Mouse (Mus musculus) thymus, postnatal 36 days (tissue): Measurements from ENCODE around the gene Ankrd13b.
A peak's percentile ranks its signal among the peaks of the same experiment; 100 is the strongest.
"Not testable (repeated sequence)": the region's sequence is repeated elsewhere in the genome, so short reads cannot be mapped to it uniquely, and the experiment has no call there.

Source experiments
- DNase-seq, 2 experiments: peaks; one replicate each; pipeline ENCODE4 v3.0.0; 2022; ENCODE audit warnings: mixed read lengths in 2 of 2

Ankrd13b gene

DNA sequence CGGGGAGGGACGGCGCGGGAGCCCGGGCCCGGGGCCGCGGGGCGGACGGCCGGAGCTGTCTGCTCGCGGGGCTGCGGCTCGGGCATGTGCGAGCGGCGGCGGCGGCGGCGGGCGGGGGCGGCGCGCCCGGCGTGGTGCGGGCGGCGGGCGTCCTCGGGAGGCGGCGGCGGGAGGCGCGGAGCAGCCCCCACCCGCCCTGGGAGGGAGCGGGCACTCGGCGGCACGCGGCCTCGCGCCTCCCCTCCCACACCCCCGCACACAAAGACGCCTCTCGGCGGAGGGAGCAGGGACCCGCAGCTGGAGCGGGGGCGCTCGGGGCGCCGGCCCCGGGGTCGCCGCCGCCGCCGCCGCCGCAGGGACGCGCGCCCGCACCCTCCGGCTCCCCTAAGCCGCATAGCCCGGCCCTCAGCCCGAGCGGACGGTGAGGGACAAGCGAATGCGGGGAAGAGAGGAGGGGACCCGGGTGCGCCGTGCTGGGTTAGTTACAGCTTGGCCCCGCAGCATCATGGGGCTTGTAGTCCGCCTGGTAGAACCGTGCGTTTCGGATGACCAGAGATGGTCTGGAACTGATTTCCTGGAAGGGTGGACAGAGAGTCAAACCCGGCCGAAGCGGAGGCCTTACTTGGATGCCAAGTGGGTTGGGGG is at the start of gene Ankrd13b:
Gene Ankrd13b, minus strand, starts transcription at position 88 of the 645 bp plus-strand sequence.
- DNase-seq: peak; percentile 53 to 65

DNA sequence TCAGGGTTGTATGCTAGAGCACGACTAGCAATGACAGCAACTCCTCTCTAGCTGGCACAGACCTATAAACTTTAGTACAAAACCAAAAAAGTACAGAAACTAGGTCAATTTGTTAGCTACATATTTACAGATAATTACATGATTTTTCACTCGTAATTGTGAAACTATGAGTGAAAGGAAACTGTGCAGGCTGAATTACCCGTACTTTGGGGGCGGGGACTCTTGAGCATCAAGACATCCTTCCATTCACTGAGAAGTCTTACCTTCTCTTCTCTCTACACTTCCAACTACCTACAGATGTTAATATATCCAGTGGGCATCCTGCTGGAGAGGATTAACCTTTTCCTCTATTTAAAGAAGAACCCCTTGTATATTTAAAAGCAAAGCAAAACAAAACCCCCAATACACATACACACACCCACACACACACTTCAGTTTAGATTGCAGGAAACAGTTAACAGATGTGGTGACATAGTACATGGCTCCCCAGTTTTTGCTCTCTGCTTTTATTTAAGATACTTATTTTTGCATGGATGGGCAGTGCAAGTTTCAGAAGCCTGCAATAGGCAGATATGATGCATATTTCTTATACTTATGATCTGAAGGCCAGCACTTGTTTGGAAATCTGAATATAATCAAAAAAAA is 42.8 kb upstream of the Ankrd13b start:
- DNase-seq: no peak

DNA sequence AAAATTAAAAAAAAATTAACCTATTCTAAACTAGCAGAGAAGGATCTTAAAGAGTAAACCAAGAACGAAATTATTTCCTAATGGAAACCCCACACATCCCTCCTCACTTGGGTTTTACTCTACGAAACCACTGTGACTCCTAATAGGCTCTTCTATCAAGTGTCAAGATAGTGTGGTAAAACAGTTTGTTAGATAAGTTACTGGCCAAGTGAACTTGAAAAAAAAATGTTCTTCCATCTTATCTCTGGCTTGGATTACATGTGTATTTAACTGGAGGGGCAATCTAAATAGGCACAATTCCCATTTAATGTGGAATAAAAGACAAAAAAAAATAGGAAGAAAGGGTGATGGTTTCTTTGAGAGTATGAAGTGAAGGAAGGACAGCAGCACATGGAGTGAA is 41.4 kb upstream of the Ankrd13b start:
- DNase-seq: no peak

DNA sequence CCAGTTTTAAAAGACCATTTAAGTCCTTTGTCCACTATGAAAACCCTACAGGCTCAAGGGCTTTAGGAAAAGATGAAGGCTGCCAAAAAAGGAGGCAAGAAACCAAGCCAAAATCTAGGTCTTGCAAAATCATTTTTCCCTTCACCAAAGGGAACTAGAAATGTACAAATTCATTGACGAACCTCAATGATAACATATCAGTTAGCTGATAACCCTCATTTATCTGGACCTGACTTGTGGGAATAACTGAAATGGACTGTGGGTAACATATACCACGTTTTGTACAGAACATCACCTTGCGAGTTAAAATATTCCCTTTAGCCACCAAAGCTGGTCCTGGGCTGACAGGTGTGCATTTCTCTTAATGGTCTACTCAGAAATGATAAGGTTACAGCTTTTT is 40.2 kb upstream of the Ankrd13b start:
- no peak for DNase-seq

DNA sequence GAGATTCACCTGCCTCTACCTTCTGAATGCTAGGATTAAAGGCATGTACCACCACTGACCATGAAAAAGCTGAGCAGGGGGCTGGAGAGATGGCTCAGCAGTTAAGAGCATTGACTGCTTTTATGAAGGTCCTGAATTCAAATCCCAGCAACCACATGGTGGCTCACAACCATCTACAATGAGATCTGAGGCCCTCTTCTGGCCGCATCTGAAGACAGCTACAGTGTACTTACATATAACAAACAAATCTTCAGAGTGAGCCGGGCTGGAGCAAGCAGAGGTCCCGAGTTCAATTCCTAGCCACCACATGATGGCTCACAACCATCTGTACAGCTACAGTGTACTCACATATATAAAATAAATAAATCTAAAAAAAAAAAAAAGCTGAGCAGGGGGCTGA is 38.9 kb upstream of the Ankrd13b start:
- DNase-seq: not testable (repeated sequence)

DNA sequence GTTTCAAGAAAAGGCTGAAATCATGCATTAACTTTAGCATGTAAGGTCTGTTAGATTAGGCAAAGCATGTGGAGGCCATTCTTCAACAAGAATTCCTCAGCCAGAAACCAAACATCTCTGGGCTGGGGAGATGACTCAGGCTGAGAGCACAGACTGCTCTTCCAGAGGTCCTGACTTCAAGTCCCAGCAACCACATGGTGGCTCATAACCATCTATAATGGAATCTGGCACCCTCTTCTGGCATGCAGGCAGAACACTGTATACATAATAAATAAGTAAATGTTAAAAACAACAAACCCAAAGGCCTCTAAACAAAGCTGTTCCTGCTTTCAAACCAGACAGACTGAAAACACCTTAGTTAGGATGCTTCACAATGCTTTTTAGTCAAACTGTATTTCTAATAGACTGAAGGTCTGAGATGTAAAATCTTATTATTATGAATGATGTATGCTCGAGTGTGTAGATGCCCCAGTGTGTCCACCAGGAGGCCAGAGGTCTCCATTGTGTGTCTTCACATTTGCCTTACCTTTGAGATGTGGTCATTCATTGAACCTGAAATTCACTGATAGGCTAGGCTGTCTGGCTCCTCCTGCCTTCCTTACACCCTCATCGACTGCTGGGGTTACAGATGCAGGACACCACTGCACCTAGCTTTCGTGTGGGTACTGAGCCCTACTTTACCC is 36.5 kb upstream of the Ankrd13b start:
- DNase-seq: no peak

DNA sequence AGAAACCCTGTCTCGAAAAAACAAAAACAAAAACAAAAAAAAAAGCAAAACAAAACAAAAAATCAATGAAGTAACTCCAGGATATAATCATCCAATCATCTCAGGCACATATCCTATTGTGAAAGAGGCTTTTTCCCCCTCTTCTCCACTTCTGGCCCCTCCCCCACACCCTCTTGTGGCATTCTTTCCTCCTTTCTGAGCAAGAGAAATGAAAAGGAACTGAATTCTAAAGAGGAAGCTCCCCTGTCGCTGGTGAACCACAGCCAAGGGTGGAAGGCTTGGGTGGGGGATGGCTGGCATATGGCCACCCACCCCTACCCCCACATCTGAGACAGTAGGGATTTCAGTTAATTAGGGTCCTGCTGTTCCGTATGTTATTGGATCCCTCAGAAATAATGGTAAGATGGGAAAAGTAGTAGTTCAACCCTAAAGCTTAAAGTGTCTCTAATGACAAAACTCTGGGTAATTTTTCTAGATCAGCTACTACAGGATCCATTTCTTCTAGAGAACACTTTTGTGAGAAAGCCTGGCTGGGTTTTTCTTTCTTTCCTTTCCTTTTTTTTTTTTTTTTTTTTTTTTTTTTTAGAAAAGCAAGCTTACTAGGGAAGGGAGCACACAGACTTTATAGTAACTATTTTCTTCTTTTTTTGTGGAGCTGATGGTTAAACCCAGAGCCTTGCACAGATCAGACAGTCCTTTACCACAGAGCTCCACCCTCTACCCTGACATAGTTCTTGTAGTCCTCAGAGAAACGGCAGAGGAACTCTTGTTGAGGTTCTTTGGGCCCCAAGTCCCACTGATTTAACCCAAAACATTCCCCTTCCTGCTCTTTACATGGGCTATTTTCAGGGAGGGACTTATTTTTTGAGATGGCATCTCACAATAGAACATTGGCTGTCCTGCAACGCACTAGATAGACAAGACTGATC is 31.4 kb upstream of the Ankrd13b start:
- peak; percentile 59 to 71 for DNase-seq

DNA sequence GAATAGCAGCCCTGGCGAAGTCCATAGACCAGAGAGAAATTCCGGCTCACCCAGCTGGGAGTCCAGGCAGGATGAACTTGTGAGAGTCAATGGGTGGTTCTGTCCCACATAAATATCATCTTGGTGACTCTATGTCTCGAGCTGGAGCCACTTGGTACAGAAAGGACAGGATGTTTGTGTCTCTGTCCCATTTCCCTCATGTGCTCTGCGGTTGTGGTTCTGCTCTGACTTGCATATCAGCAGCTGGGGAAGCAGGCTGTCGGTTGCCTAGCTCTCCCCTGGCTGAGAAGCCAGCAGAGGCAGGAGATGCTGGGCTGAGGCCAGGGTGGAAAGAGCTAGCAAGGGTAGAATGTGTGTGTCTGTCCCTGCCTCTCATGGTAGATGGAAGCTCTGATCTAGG is 29.6 kb upstream of the Ankrd13b start, which contains the start of gene Gm10392:
Gene Gm10392, minus strand, starts transcription at position 156 of the 400 bp plus-strand sequence.
- DNase-seq: peak; percentile 78 to 87

DNA sequence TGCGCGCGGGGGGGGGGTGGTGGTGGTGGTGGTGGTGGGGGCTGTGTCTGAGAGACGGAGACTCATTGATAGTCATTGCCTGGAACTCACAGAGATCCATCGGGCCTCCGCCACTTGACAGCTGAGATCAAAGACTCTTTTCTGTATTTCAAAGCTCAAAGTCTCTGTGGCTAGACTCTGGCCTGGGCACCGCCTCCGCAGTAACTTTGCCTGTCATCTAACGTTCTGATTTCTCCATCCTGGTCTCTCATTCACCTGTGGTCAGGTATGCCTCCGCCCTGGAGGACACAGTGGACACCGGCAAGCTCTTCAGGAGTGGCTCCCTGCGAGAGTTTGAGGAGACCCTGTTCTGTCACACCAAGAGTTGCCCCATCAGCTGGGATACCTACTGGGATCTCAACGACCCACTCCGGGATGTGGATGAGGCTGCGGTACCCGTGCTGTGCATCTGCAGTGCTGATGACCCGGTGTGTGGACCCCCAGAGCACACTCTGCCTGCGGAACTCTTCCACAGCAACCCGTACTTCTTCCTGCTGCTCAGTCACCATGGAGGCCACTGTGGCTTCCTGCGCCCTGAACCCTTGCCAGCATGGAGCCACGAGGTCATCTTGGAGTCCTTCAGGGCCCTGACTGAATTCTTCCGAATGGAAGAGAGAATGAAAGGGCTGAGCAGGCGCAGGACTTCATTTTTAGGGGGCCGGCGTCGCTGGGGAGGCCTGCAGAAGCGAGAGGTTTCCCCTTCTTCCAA is 28.7 kb upstream of the Ankrd13b start:
- peak; percentile 61 to 62 for DNase-seq

DNA sequence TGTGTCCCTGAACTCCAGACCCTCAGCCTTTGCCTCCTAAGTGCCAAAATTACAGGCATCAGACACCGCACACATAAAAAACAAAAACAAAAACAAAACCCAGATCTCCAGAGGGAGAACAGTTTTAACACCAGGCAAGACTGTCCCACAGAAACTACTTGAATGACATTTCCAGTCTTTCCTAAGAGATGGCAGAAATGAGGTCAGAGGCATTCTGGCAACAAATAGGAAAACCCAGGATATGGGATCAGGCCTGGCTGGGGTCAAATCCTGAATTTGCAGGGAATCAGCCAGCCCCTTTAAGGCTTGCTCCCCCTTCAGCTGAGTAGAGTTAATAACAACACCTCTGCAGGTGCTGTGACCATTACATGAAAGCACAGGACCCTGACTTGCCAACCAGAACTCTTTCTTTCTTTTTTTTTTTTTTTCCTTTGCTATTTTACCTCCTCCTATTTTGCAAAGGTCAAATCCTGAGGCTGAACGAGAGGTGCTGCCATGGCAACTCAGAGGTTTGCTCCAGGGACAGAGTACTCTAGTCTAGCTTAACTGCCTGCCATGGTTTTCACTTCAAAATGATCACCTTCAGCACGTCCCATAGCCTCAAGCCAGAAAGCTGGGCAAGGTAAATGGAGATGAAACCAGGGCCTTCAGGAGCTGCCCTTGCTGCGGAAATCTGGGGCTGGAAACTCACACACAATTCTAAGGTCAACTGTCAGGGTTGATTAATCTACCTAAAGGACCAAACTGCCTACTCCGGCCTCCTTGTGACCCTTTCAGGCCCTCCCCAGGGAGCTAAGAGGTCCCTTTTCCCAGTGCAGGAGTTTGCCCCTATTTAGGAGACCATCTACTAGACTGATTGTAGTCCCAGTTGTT is 27.3 kb upstream of the Ankrd13b start:
- DNase-seq: no peak

DNA sequence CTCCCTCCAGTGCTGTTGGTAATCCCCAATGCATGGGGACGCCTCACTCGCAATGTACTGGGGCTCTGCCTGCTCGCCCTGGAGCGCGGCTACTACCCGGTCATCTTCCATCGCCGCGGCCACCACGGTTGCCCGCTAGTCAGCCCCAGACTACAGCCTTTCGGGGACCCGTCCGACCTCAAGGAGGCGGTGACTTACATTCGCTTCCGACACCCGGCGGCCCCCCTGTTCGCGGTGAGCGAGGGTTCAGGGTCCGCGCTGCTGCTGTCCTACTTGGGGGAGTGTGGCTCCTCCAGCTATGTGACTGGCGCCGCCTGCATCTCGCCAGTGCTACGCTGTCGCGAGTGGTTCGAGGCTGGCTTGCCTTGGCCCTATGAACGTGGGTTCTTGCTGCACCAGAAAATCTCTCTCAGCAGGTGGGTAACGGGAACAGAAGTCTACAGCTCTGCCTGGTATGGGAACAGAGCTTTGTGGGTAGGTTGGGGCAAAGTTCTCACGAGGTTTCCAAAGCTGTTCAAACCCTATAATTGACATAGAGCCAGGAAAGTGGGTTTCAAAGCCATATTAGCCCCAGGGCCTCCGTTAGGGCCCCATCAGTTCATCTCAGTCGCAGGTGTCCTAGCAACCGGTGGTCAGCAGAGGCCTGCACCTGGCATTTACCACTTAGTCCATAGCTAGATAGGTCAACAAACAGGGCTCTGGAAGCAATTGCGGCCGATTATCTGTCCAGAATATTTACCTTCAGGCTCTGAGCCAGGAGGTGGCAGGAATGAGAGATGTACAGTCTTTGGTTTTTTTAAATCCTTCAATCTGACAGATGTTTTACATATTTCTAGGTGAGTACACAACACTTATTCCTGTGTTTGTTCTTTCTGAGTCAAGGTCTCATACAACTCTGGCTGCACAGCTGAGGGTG is 26.4 kb upstream of the Ankrd13b start, which contains the start of gene Trp53i13:
Gene Trp53i13, minus strand, starts transcription at position 344 of the 916 bp plus-strand sequence.
- peak; percentile 48 to 68 for DNase-seq

DNA sequence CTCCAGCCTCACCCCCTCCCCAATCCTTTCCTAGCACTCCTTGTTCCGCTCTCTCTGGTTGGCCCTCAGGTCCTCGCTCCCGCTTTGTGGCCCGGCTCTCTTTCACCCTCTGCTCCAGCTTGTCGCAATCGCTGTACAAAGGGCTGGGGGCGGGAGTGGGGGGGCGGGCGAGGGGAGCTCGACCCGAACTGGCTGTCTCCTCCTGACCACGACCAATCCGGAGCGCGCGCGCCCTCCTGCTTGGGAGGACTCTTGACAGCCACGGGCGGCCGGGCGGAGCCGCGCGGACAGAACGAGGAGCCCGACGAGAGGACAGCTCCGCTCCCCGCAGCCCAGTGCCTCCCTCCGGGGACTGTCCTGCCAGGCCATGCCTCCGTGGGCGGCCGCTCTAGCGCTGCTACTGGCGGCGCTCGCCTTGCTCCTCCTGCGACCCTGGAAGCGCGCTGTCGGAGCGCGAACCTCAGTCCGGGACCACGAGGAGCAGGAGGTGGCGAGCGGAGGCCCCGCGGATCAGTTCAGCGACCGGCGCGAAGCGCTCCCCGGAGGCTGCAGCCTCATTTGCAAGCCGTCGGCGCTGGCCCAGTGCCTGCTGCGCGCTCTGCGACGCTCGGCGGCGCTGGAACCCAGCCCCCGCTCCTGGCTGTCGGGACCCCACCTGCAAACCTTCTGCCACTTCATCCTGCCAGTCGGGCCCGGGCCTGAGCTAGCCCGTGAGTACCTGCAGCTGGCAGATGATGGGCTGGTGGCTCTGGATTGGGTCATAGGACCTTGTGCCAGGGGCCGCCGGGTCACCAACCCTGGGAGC is 25.6 kb upstream of the Ankrd13b start, which contains the start of gene Abhd15:
Gene Abhd15, plus strand, starts transcription at position 290 of the 805 bp plus-strand sequence.
- DNase-seq: peak; percentile 70 to 81

DNA sequence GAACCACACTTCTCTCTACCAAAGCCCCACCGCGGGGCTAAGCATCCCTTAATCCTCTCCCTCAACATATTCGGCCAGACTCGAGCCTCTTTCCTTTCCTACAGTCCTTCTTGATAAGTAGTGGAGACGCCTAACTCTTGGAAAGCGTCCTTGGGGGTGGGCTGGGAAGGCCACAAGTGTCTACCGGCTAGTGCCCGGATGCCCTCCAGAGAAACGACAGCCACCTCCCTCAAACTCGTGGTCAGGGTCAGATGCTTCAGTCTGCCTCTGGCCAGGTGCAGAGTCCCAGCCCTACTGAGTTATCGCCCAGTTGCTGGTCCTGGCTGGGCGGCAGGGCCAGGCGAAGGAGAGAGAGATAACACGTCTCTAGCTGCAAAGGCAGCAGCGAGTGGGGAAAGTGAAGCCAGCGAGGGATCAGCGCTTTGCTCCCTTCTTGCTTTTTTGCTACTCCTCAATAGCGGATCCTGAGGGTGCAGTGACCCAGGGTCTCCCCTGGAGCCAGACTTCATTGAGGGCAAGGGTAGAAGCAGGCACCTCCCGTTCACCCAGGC is 24.9 kb upstream of the Ankrd13b start:
- DNase-seq: no peak

DNA sequence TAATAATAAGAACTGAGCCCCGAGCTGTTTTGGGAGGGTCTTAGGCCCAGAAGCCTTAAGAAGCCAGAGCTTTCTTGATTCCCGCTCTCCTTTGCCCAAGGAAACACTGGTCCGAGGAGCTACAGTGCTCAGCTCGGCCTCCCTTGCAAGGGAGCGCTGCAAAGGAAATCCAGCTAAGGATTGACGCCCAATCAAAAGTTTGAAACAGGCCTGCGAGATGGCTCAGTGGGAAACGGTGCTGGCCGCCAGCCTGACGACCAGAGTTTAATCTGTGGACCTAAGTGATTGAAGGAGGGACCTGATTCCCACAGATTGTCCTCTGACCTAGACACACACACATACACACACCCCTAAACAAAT is 24.3 kb upstream of the Ankrd13b start:
- peak in 1 of 2 experiments; percentile 10 for DNase-seq

DNA sequence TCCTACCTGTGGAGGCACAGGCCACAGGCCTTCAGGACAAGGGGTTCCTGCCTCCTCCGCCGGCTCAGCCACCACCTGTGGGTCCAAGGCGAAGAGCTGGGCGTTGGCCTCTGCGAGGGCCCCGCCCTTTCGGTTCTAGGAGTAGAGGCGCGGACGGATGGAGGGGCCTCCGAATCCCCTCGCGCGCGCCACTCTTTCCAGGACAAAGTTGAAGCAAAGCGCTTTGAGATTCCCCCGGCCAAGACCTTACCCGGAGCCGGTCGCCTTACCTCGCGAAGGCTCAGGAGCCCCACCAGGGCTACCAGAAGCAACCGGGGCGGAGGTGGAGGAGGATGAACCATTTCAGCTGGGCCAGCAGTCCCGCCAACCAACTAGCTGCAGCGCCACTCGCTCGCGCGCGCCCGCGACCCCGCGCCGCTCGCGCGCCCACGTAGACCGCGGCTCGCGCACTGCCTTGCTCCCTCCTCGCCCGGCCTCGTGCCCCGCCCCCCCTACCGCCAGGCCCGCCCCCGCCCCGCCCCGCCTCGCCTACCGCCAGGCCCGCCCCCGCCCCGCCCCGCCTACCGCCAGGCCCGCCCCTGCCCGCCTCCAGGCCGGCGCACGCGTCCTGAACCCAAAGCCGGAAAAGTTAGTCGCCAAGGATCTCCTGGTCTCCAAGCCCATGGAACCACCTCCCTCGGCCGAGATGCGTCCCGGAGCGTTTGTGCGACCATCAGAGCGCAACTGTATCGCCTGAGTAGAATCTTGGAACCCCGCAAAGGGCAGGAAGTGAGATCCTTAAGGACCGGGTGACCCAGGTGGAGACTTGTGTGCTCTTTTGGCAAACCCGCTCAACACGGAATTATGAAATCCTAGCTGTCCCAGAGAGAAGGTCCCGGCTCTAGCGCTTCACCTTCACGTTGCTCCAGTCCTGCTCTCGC is 23.7 kb upstream of the Ankrd13b start:
- peak; percentile 87 to 91 for DNase-seq

DNA sequence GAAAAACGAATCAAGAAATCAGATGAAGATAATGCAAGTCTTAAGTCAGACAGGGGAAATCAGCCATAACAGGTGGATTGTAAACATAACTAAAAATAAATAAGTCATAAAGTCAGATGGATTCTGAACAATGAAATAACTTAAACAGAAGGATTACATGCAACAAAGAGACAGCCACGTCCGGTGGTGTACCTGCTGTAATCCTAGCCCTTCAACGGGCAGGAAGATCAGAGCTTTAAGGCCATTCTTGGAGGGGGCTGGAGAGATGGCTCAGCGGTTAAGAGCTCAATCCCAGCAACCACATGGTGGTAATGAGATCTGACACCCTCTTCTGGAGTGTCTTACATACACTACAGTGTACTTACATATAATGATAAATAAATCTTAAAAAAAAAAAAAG is 21.9 kb upstream of the Ankrd13b start:
- no peak for DNase-seq
